Mouse (Mus musculus) mouse trophoblast stem cell (cell line): ENCODE data around the gene Prps2.
"Not testable (repeated sequence)": the region's sequence is repeated elsewhere in the genome, so short reads cannot be mapped to it uniquely, and the experiment has no call there.

Source experiments
- in situ Hi-C, 2 experiments: fragments of 300-500 bp; cut with MseI, MboI; formaldehyde crosslinking; loops; 2 replicates in 1 of 2; 3 replicates in 1 of 2; pipeline ENCODE4 v1.15.1; 2025

Prps2 gene

GRCm38 (mm10) chrX:167382047-167382853 lies at the start of gene Prps2:
Prps2 (minus strand) TSS chrX:167382749.
- in situ Hi-C loops = no loop called here

DNA sequence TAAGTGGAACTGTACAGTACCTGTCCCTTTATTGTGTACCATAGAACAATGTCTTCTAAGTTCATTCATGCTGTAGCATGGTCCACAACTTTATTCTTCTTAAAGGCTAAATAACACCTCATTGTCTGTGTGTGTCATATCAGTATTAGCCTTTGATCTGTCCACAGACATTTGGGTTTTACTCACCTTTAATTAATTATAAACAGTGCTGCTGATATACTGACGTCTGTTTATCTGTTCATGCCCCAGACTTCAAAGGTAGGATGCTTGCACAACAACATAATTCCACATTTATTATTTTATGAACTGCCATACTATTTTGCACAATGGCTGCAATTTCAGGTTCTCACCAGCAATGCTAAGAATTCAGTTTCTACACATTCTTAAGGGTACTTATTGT lies 35.1 kb upstream of the Prps2 start:
- in situ Hi-C loops = no loop called here

DNA sequence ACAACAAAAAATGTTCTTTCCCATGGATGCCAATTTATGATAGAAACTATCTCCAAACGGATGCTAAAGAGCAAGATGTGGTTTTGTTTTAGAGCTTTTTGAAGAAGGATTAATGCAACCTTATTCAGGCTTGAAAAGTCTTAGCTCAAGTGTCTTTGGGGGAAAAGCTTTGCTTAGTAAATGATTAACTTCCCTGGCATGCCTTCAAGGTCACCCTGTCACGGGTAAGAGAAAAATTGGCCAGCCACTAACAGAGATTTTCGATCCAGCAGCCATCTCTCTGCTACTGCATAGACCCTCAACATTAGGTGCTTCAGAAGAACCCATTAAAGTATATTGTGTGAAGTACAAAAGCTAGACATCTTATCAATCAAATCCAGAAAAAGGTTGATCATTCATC lies 12.4 kb upstream of the Prps2 start:
- in situ Hi-C loops = no loop called here

GRCm38 (mm10) chrX:167386647-167387046 lies 4.1 kb upstream of the Prps2 start:
- in situ Hi-C loops = no loop called here

GRCm38 (mm10) chrX:167382854-167383186 lies 271 bp upstream of the Prps2 start:
- in situ Hi-C loops = no loop called here

DNA sequence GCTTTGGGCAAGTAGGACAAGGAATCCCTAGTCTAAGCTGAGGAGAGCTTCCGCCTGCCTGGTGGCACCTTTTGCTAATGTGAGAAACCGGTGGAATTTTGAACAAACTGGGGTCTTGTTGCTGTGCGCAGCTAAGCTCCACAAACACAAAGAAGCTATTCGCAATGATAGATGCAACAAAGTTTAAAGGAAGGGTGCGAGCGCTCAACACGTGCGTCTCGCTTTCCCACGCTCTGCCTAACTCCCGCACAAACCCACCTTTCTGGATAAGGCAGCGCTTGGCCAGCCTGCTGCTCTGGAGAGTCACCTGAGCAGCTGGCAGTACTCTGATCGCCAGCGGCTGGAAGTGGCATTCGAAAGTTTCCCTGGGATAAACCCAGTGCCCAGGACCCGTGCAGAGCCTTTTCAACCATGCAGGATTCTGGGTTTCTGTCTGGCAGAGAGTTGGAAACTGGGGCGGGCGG lies 934 bp downstream of the Prps2 start:
- in situ Hi-C loops = no loop called here

DNA sequence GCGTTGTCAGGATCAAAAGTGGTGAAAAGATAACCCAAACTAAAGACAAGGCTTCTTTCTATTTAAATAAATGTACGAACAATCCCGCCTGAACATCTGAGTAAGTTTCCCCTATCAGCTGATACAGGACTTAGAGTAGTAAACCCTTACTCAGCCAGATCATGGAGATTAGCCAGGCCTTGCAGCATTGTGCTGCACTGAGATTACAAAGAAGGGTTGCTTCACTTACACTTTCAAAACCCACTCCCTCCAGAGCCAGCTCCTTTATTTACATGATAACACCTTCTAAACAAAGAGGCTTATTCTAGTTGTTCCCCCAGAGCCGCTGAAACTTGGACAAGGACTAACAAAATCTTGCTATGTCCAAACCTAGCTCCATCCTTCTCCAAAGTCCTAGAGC lies 2.5 kb downstream of the Prps2 start:
- in situ Hi-C loops = no loop called here

GRCm38 (mm10) chrX:167361231-167361630 lies 21.3 kb downstream of the Prps2 start:
- in situ Hi-C loops = not testable (repeated sequence)

DNA sequence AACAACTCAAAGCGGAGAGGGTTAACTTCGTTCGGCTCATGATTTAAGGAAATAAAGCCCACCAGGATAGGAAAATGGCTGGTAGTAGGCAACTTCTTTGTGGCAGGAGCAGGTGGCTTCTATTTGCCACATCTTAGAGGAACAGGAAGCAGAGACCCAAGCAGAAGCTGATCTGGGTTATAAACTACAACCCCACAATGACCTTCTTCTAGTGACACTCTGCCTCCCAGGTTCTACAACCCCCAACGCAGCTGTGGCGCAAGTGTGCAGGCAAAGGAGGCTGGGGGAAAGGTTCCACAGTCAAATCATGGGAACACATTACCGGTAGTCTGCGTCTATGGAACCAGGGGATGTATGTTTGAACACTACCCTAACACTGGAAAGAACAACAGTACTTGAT lies 22.8 kb downstream of the Prps2 start:
- in situ Hi-C loops = no loop called here

GRCm38 (mm10) chrX:167357415-167357814 lies 25.1 kb downstream of the Prps2 start:
- in situ Hi-C loops = no loop called here

DNA sequence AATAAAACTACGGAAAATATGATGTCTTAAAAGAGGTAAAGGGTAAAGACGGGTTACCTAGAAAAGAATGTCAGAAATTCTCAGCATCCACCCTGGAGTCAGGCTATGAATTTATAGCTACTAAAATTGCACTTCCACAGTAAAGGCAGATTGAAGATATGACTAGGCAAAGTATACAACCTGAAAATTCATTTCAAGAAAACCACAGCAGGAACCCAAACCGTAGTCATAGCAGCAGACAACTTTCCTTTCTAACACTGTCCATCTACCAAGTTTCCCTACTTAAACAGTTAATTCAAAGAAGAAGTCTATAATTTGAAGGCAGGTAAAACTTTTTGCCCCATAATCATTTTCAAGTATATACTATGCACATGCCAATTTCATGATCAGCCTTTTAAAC lies 26.6 kb downstream of the Prps2 start:
- in situ Hi-C loops = no loop called here

- in situ Hi-C loops = no loop called here
Observed at GRCm38 (mm10) chrX:167353617-167354016, 28.9 kb downstream of the Prps2 start.

GRCm38 (mm10) chrX:167346440-167346839 lies 36.1 kb downstream of the Prps2 start:
- in situ Hi-C loops = no loop called here

- in situ Hi-C loops = no loop called here
Observed at GRCm38 (mm10) chrX:167344356-167344755, 38.2 kb downstream of the Prps2 start.

- in situ Hi-C loops = no loop called here
Observed at GRCm38 (mm10) chrX:167341811-167342210, 40.7 kb downstream of the Prps2 start.

DNA sequence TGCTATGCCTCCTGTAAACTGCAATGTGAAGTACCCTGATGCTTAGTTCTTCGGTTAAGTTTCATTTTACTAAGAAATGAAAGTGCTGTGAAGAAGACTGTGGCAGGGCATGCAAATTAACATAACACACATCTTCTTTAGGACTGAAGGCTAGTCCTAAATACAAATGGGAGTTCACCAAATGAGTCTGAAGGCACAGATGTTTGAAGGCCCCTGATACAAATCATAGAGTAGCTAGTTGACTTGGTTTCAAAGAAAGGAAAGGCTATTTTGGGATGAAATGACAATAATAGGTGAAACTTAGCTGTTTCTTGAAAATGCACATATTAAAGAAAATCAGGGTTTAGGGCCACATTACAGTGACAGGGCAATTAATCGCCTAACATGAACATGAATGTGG lies 42.4 kb downstream of the Prps2 start:
- in situ Hi-C loops = no loop called here

DNA sequence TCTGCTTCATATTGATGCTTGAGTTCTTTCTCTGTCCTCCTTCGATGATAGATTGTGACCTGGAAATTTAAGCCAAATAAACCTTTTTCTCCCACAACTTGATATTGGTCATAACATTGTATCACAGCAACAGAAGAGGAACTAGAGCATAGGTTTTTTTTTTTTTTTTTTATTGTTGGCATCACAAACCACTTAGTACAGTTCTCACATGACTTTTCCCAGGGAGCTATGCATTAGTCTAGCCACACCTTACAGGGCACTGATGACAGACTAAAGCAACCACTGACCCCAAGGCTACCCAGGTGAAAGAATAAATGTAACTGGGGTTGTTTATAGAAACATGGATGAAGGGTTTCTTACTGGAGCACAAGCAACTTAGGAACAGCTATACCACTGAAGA lies 44.6 kb downstream of the Prps2 start:
- in situ Hi-C loops = no loop called here

GRCm38 (mm10) chrX:167334571-167334970 lies 48.0 kb downstream of the Prps2 start:
- in situ Hi-C loops = no loop called here

DNA sequence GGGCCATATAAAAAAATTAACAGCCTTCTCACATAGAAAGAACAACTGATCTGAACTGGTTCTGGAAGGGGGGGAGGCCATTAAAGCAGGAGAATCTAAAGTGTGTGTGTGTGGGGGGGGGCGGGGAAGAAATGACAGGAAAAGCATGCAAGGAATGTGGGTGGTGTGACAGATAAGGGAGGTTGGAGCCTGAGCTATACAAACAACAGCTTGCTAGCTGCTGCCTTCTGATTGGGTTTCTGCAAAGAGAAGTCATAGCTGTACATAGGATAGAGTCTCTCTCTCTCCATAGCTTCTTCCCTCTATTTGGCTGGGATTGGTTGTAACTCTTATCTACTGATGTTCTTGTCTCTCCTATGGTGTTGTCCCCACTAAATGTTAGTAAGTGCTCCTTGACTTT lies 49.9 kb downstream of the Prps2 start:
- in situ Hi-C loops = no loop called here

- in situ Hi-C loops = no loop called here
Observed at GRCm38 (mm10) chrX:167330993-167331392, 51.6 kb downstream of the Prps2 start.

DNA sequence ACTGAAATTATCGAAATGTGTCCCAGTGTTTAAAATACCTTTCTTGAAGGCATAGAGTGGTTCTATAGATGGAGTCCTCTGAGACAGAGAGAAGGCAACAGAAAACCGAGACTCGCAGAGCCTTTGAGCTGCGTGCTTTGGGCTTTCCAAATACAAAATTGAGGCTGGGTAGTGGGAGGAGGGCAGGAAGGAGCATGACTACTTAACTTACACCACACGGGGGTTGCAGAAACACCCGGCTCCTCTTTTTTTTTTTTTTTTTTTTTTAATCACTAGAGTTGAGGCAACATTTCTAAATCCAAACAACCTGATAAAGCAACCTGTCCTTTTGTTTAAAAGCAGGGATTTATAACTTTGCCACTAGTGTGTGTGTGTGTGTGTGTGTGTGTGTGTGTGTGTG lies 52.1 kb downstream of the Prps2 start, which contains the start of gene Tlr7:
TSS of gene Tlr7 (minus strand) at position 160 of the 400 bp plus-strand sequence.
- in situ Hi-C loops = no loop called here

DNA sequence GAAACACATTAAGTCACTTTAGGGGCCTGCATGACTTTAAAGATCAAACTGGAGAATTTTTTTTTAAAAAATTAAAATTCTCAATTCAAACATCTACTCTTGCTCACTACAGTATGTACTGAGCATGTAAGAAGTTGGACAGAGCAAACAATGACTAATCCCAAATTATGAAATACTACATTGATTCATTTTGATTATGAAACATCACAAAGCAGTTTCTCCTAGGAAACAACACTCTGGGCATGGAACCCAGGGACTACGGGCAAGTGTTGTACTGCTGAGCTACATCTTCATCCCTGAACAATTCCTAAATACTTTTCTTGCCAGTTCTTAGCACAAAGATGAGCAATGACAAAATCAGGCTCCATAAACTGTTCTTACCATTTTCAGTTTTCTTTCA lies 52.9 kb downstream of the Prps2 start:
- in situ Hi-C loops = no loop called here

DNA sequence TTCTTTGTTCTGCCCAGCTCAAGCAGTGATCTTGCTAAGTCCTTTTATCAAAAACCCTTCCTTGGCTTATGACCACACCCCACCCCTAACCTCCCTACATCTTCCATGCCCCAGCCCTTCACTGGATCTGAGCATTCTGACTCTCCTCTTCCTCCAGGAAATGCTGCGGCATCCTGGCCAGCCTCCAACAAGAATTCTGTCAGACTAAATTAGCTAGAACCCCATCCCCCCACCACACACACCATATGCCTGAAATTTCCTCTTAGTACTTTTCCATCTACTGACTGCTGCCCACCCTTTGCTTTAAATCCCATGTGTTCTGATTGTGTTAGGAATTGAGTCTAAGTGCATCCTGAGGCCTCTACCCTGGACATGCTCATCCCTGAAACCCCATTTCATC lies 53.5 kb downstream of the Prps2 start:
- in situ Hi-C loops = no loop called here

DNA sequence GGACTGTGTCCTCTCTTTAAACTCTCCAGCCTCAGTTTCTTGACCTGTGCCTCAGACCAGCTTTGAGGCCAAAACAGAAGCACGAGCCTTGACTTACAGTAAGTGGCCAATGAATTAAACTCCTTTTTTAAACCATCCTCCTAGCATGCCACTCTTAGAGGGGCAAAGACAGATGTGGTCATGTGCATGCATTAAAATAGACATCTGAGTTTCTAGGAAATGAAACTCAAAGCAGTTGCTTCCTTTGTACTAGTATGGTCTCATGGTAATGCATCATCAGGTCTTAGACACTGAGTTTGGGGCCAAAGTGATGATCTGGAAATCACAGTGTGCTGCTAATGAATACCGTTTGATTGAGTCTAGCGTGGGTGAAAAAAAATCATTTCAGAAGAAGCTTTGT lies 54.0 kb downstream of the Prps2 start:
- in situ Hi-C loops = no loop called here
